Comparison of ENCODE assay signal across 8 mouse cellular contexts in genomic region chr5:143369611-143370255, GRCm38 (mm10). TPM values are rescaled to one million over a fixed set of nuclear protein-coding genes. Genes with fewer than 3 reads are reported as not detected.
DNase-seq lines count a peak whose midpoint lies in the region; ATAC-seq and TF ChIP-seq lines count a peak whose summit lies in the region.

No protein-coding gene starts in this region.

- no peaks in the 10 kb centered on the region for H3K9me3 ChIP-seq in forebrain, postnatal 0 days (ENCODE audit: low read length)
- no peaks in the 10 kb centered on the region for H3K9me3 ChIP-seq in midbrain, embryonic 12.5 days

- no peak overlapping the region; the same call in 1 of the 2 replicates for H3K27ac ChIP-seq in forebrain, postnatal 0 days (ENCODE audit: low read depth, low read length)
- H3K27ac ChIP-seq in midbrain, embryonic 12.5 days (replicated peaks) = no peak overlapping the region

- peaks cover 7% of the 10 kb centered on the region for H3K4me1 ChIP-seq in forebrain, postnatal 0 days (ENCODE audit: insufficient read depth)
- peaks cover 10% of the 10 kb centered on the region for H3K4me1 ChIP-seq in midbrain, embryonic 12.5 days

- ATAC-seq in forebrain, postnatal 0 days = peak; percentile 34; the same call in 1 of the 2 replicates
- no peak for ATAC-seq in midbrain, embryonic 12.5 days (ENCODE audit: low FRiP score, low read depth)

- no peak for TF ChIP-seq CTCF in forebrain, postnatal 0 days (IDR thresholded peaks at IDR 0.05; ENCODE audit: low read depth)

- H3K9ac ChIP-seq in forebrain, postnatal 0 days = peak overlapping the region; percentile 37
- H3K9ac ChIP-seq in midbrain, embryonic 12.5 days (replicated peaks) = no peak overlapping the region

- peak overlapping the region; percentile 61 for H3K4me2 ChIP-seq in forebrain, postnatal 0 days (ENCODE audit: low read depth)
- peak overlapping the region; percentile 48 for H3K4me2 ChIP-seq in midbrain, embryonic 12.5 days (replicated peaks)

- H3K4me3 ChIP-seq in forebrain, postnatal 0 days (ENCODE audit: low read depth, low read length) = peak overlapping the region; percentile 37
- H3K4me3 ChIP-seq in midbrain, embryonic 12.5 days = peak overlapping the region; percentile 25

- no peaks in the 10 kb centered on the region for H3K36me3 ChIP-seq in forebrain, postnatal 0 days (ENCODE audit: insufficient read depth)
- H3K36me3 ChIP-seq in midbrain, embryonic 12.5 days = no peaks in the 10 kb centered on the region

- 2% methylated on average over 31 of the region's 36 CpGs for WGBS in forebrain, postnatal 0 days
- WGBS in midbrain, embryonic 12.5 days = 2% methylated on average over 33 of the region's 36 CpGs

- DNase-seq in kidney, postnatal 10 days = peak; percentile 34
- no peak for DNase-seq in kidney, postnatal 36 days
- peak; percentile 33 for DNase-seq in embryo, embryonic 11 days
- DNase-seq in forebrain, postnatal 0 days = peak; percentile 14
- DNase-seq in adrenal gland, adult (ENCODE audit: inconsistent age in 2 of 2, low spot score in 1 of 2) = no peak
- DNase-seq in B cell, adult 2 months = no peak
- DNase-seq in layer of hippocampus, adult 18-20 months (ENCODE audit: low spot score in 2 of 2) = no peak

- H3K27me3 ChIP-seq in forebrain, postnatal 0 days (ENCODE audit: insufficient read depth, low read length) = peaks cover 46% of the 10 kb centered on the region
- H3K27me3 ChIP-seq in midbrain, embryonic 12.5 days = peaks cover 93% of the 10 kb centered on the region

RNA-seq across cellular contexts. Expression of gene Grid2ip, which starts 12.6 kb away (rescaled TPM):
- 1.8 TPM in 2 replicates for total RNA-seq in forebrain, postnatal 0 days (2014; rRNA removed)
- 0.52 and 0.88 TPM in 2 replicates for polyA plus RNA-seq in forebrain, postnatal 0 days (2015; fragmentation: Nextera tagmentation; extraction: Ambion mirVana)
- polyA plus RNA-seq in midbrain, embryonic 12.5 days (2016; fragmentation: Nextera tagmentation; extraction: Ambion mirVana) = 0.21 and 0.24 TPM in 2 replicates
- total RNA-seq in layer of hippocampus, adult 18-20 months (2021) = 1 to 10 TPM; 1.5 to 2.0 TPM

RNA-seq across cellular contexts. Expression of gene Kdelr2, which starts 33.9 kb away (rescaled TPM):
- 80.5 and 80.9 TPM in 2 replicates for total RNA-seq in forebrain, postnatal 0 days (2014; rRNA removed)
- polyA plus RNA-seq in forebrain, postnatal 0 days (2015; fragmentation: Nextera tagmentation; extraction: Ambion mirVana) = 121 and 125 TPM in 2 replicates
- 177 and 184 TPM in 2 replicates for polyA plus RNA-seq in midbrain, embryonic 12.5 days (2016; fragmentation: Nextera tagmentation; extraction: Ambion mirVana)
- 10 to 100 TPM; 35.3 to 38.9 TPM for total RNA-seq in layer of hippocampus, adult 18-20 months (2021)

RNA-seq across cellular contexts. Expression of gene Zdhhc4, which starts 40.7 kb away (rescaled TPM):
- 45.1 and 62.6 TPM in 2 replicates for total RNA-seq in forebrain, postnatal 0 days (2014; rRNA removed)
- 94.0 and 97.3 TPM in 2 replicates for polyA plus RNA-seq in forebrain, postnatal 0 days (2015; fragmentation: Nextera tagmentation; extraction: Ambion mirVana)
- 77.9 and 83.9 TPM in 2 replicates for polyA plus RNA-seq in midbrain, embryonic 12.5 days (2016; fragmentation: Nextera tagmentation; extraction: Ambion mirVana)
- 10 to 100 TPM; 46.2 to 51.5 TPM for total RNA-seq in layer of hippocampus, adult 18-20 months (2021)

RNA-seq across cellular contexts. Expression of gene E130309D02Rik, which starts 54.6 kb away (rescaled TPM):
- 40.9 and 44.7 TPM in 2 replicates for total RNA-seq in forebrain, postnatal 0 days (2014; rRNA removed)
- 27.7 and 29.2 TPM in 2 replicates for polyA plus RNA-seq in forebrain, postnatal 0 days (2015; fragmentation: Nextera tagmentation; extraction: Ambion mirVana)
- 54.1 and 55.5 TPM in 2 replicates for polyA plus RNA-seq in midbrain, embryonic 12.5 days (2016; fragmentation: Nextera tagmentation; extraction: Ambion mirVana)
- 10 to 100 TPM; 26.3 to 26.5 TPM for total RNA-seq in layer of hippocampus, adult 18-20 months (2021)

Comparison
In these comparisons a context has a peak if more than half of its experiments do, and no peak if none do; other contexts are left out.
1. DNase-seq: peak in kidney, postnatal 10 days (single experiment), embryo, embryonic 11 days (single experiment) and forebrain, postnatal 0 days (single experiment); none in kidney, postnatal 36 days (0 of 2), adrenal gland, adult (0 of 2), B cell, adult 2 months (0 of 2) and layer of hippocampus, adult 18-20 months (0 of 2).